Mouse (Mus musculus): ENCODE data around the gene Fbxl15. TPM values are rescaled to one million over a fixed set of nuclear protein-coding genes. Genes with fewer than 3 reads are reported as not detected.
A peak's percentile ranks its signal among the peaks of the same experiment; 100 is the strongest.

Gene Fbxl15
- polyA plus RNA-seq, 1 experiment: 12.7 TPM

GRCm38 (mm10) chr19:46337719-46338330 lies 9.8 kb downstream of the Fbxl15 start:
- H3K9me3 ChIP-seq (ENCODE audit: control insufficient read depth, low read length): no peaks in the 10 kb centered on the region
- peaks cover 39% of the 10 kb centered on the region for H3K4me1 ChIP-seq (ENCODE audit: control insufficient read depth)
- TF ChIP-seq TAL1 (IDR thresholded peaks at IDR 0.05; ENCODE audit: low read length) (no peak), GATA1 (IDR thresholded peaks at IDR 0.05; ENCODE audit: low read length) (no peak)
- H3K27me3 ChIP-seq (ENCODE audit: control insufficient read depth): no peaks in the 10 kb centered on the region; the same call in 1 of the 2 replicates
- peak overlapping the region; percentile 71 for H3K4me3 ChIP-seq (replicated peaks)
- peaks cover 7% of the 10 kb centered on the region for H3K36me3 ChIP-seq (ENCODE audit: control insufficient read depth)

- Histone ChIP-seq H3K36me3 (ENCODE audit: control insufficient read depth) (peaks cover 7% of the 10 kb centered on the region), H3K4me3 (replicated peaks) (peak within 1 kb of the TSS; percentile 71), H3K9me3 (ENCODE audit: control insufficient read depth, low read length) (no peaks in the 10 kb centered on the region), H3K4me1 (ENCODE audit: control insufficient read depth) (peaks cover 39% of the 10 kb centered on the region), H3K27me3 (ENCODE audit: control insufficient read depth) (peaks cover 2% of the 10 kb centered on the region)
- peak; percentile 69 for TF ChIP-seq GATA1 (IDR thresholded peaks at IDR 0.05; ENCODE audit: low read length)
- no peak for TF ChIP-seq TAL1 (IDR thresholded peaks at IDR 0.05; ENCODE audit: low read length)
Measured at GRCm38 (mm10) chr19:46338331-46338936, 10.4 kb downstream of the Fbxl15 start, which contains the start of gene Cuedc2. Gene Cuedc2, minus strand, starts transcription at chr19:46338702.

DNA sequence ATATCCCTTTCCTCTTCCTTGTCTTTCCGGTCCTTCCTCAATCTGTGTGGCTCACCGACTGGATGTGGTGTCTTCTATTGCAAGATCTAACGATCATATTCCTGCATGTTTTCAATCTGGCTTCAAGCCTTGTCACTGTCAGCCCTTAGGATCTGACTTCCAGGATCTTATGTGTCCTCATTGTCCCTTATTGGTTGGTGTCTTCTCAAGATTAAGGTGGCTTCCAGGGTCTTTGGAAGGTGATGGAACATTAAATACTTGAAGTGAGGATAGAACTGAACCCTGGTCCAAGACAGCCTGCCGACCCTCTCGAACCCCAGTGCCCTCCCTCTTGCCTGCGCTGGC lies 10.9 kb downstream of the Fbxl15 start:
- Histone ChIP-seq H3K27me3 (ENCODE audit: control insufficient read depth) (peaks cover 7% of the 10 kb centered on the region), H3K4me3 (replicated peaks) (peak overlapping the region; percentile 71), H3K9me3 (ENCODE audit: control insufficient read depth, low read length) (no peaks in the 10 kb centered on the region), H3K4me1 (ENCODE audit: control insufficient read depth) (peaks cover 41% of the 10 kb centered on the region), H3K36me3 (ENCODE audit: control insufficient read depth) (peaks cover 7% of the 10 kb centered on the region)
- TF ChIP-seq GATA1 (IDR thresholded peaks at IDR 0.05; ENCODE audit: low read length) (no peak), TAL1 (IDR thresholded peaks at IDR 0.05; ENCODE audit: low read length) (no peak)

GRCm38 (mm10) chr19:46339287-46339971 lies 11.4 kb downstream of the Fbxl15 start:
- H3K4me3 ChIP-seq (replicated peaks): peak overlapping the region; percentile 71
- peaks cover 41% of the 10 kb centered on the region for H3K4me1 ChIP-seq (ENCODE audit: control insufficient read depth)
- TF ChIP-seq TAL1 (IDR thresholded peaks at IDR 0.05; ENCODE audit: low read length) (no peak), GATA1 (IDR thresholded peaks at IDR 0.05; ENCODE audit: low read length) (no peak)
- peaks cover 7% of the 10 kb centered on the region for H3K36me3 ChIP-seq (ENCODE audit: control insufficient read depth)
- H3K9me3 ChIP-seq (ENCODE audit: control insufficient read depth, low read length): no peaks in the 10 kb centered on the region
- H3K27me3 ChIP-seq (ENCODE audit: control insufficient read depth): peaks cover 10% of the 10 kb centered on the region

- Histone ChIP-seq H3K36me3 (ENCODE audit: control insufficient read depth) (no peaks in the 10 kb centered on the region), H3K27me3 (ENCODE audit: control insufficient read depth) (peaks cover 60% of the 10 kb centered on the region), H3K4me3 (replicated peaks) (no peak overlapping the region), H3K9me3 (ENCODE audit: control insufficient read depth, low read length) (peaks cover 7% of the 10 kb centered on the region; the same call in 1 of the 2 replicates), H3K4me1 (ENCODE audit: control insufficient read depth) (peaks cover 15% of the 10 kb centered on the region)
- TF ChIP-seq TAL1 (IDR thresholded peaks at IDR 0.05; ENCODE audit: low read length) (no peak), GATA1 (IDR thresholded peaks at IDR 0.05; ENCODE audit: low read length) (no peak)
Measured at GRCm38 (mm10) chr19:46344710-46345419, 16.9 kb downstream of the Fbxl15 start.

DNA sequence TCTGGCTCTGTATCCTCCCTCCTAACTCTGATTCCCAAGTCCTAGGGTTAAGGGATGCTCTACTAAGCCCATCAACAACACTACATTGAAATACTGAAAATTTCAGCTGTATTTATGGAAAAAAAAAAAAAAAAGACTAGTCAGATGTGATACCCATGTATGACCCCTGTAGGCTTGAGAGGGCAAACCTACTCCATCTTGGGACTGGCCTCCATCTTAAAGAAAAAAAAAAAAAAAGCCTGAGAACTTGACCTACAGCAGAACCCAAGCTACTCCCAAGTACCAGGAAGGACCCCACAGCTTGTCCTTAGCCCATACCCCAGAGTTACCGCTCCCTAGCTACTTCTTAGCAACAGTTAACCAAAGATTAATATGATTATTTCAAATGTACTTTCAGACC lies 19.2 kb downstream of the Fbxl15 start:
- TF ChIP-seq TAL1 (IDR thresholded peaks at IDR 0.05; ENCODE audit: low read length) (no peak), GATA1 (IDR thresholded peaks at IDR 0.05; ENCODE audit: low read length) (no peak)
- Histone ChIP-seq H3K27me3 (ENCODE audit: control insufficient read depth) (peaks cover 83% of the 10 kb centered on the region), H3K4me3 (replicated peaks) (no peak overlapping the region), H3K36me3 (ENCODE audit: control insufficient read depth) (no peaks in the 10 kb centered on the region), H3K9me3 (ENCODE audit: control insufficient read depth, low read length) (peaks cover 7% of the 10 kb centered on the region; the same call in 1 of the 2 replicates), H3K4me1 (ENCODE audit: control insufficient read depth) (peaks cover 11% of the 10 kb centered on the region)

DNA sequence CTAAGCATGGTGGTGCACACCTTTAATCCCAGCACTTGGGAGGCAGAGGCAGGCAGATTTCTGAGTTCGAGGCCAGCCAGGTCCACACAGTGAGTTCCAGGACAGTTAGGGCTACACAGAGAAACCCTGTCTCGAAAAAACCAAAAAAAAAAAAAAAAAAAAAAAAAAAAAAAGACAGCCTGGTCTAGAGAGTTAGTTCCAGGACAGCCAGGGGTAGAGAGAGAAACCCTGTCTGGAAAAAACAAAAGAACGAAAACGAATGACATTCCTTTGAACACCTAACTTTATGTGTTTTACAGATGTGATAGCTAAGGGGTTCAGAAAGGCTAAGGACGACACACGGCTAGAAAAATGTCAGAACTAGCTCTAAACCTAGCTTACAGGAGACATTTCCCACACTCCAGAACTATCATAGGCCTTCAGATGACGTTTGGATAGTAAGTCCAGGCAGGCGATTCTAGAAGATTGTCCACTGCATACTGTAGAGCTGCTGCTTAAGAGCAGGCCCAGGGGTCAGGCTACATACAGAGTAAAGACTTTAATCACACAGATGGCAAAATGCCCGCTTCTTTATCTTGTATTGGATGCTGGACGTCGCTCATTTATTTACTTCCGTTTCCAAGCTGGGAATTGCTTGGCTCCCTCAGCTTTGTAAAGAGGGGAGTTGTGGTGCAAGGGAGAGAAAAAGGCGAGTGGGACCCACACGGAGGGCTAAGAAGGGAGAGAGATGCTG lies 20.1 kb downstream of the Fbxl15 start:
- H3K4me3 ChIP-seq (replicated peaks): peak overlapping the region; percentile 55
- H3K36me3 ChIP-seq (ENCODE audit: control insufficient read depth): no peaks in the 10 kb centered on the region
- peaks cover 7% of the 10 kb centered on the region; the same call in 1 of the 2 replicates for H3K9me3 ChIP-seq (ENCODE audit: control insufficient read depth, low read length)
- TF ChIP-seq GATA1 (IDR thresholded peaks at IDR 0.05; ENCODE audit: low read length): no peak
- TF ChIP-seq TAL1 (IDR thresholded peaks at IDR 0.05; ENCODE audit: low read length): no peak
- peaks cover 86% of the 10 kb centered on the region for H3K27me3 ChIP-seq (ENCODE audit: control insufficient read depth)
- peaks cover 16% of the 10 kb centered on the region for H3K4me1 ChIP-seq (ENCODE audit: control insufficient read depth)

DNA sequence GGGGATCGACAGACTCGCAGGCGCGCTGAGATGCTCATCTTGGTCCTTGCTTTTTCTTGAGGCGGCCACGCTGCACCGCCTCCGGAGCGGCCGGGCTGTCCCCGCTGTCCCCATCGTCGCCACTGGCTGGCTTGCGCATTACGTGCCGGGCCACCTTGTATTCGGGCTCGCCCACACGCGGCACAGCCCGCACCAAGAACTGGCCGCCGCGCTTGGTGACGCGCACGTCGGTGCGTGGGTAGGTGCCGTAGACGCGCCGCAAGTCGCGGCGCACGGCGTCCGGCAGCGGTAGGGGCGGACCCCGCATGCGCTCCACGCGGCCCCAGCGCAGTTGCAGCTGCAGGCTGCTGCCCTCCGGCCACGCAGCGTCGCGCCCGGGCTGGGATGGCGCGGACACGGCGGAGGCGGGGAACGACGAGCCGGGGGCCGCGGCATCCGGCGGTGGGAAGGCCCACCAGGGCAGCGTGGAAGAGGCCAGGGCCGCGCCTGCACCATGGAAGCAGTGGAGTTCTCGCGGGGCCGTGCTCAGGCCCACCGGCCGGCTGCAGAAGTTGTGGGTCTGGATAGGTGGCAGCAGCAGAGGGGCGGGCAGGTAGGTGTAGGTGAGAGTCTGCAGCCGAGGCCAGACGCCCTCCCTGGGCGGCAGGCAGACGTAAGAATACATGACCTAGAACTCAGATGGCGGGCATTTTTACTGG lies 20.9 kb downstream of the Fbxl15 start:
- Histone ChIP-seq H3K36me3 (ENCODE audit: control insufficient read depth) (no peaks in the 10 kb centered on the region), H3K27me3 (ENCODE audit: control insufficient read depth) (peaks cover 79% of the 10 kb centered on the region), H3K9me3 (ENCODE audit: control insufficient read depth, low read length) (peaks cover 7% of the 10 kb centered on the region; the same call in 1 of the 2 replicates), H3K4me3 (replicated peaks) (peak overlapping the region; percentile 55), H3K4me1 (ENCODE audit: control insufficient read depth) (peaks cover 15% of the 10 kb centered on the region)
- TF ChIP-seq GATA1 (IDR thresholded peaks at IDR 0.05; ENCODE audit: low read length): no peak
- no peak for TF ChIP-seq TAL1 (IDR thresholded peaks at IDR 0.05; ENCODE audit: low read length)

All from erythroblast, embryonic 14.5 days (primary cell).